ENCODE assay signal across 15 mouse cellular contexts in the genomic region with DNA sequence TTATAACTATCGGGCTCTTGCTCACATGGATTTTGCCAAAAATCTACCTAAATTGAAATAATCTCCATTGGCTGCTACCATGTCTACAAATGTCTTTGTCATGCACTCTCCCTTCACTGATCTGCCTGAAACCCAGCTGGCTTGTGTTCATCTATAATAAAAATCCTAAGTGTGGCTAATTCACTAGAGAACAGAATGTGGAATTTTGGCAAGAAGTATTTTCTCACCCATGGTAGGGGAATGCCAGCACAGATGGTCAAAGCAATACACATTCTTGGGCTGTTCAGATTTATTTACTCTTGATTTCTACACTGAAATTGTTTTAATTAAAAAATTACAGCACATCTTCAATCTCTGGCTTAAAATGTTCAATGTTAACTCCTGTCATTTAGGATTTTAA.
A peak's percentile ranks its signal among the peaks of the same experiment; 100 is the strongest.
DNase-seq lines count a peak whose midpoint lies in the region; ATAC-seq lines count a peak whose summit lies in the region.
"Had no signal": no experiment of that assay in that cellular context is flagged by ENCODE, and none has a peak within 500 bp of the region (broad histone marks: within the 10 kb centered on the region; RNA-seq: fewer than 3 reads in every experiment).

No protein-coding gene starts in this region.

- no peak overlapping the region for H3K9ac ChIP-seq in neural tube, embryonic 14.5 days (replicated peaks; ENCODE audit: low read depth, low read length)
- H3K9ac ChIP-seq in forebrain, embryonic 16.5 days (replicated peaks; ENCODE audit: low read depth, low read length): no peak overlapping the region
- H3K9ac ChIP-seq: hindbrain, embryonic 13.5 days; limb, embryonic 13.5 days; liver, embryonic 14.5 days had no signal

- H3K27ac ChIP-seq in neural tube, embryonic 14.5 days (ENCODE audit: low read depth, low read length): no peak overlapping the region
- no peak overlapping the region; the same call in 1 of the 2 replicates for H3K27ac ChIP-seq in forebrain, embryonic 16.5 days (ENCODE audit: low read length)
- H3K27ac ChIP-seq: hindbrain, embryonic 13.5 days; limb, embryonic 13.5 days; liver, embryonic 14.5 days had no signal

- H3K4me3 ChIP-seq in neural tube, embryonic 14.5 days (ENCODE audit: low read depth, low read length): no peak overlapping the region
- no peak overlapping the region for H3K4me3 ChIP-seq in forebrain, embryonic 16.5 days (replicated peaks; ENCODE audit: low read length)
- H3K4me3 ChIP-seq: hindbrain, embryonic 13.5 days; limb, embryonic 13.5 days had no signal

- ATAC-seq in neural tube, embryonic 14.5 days (ENCODE audit: low read depth): peak; percentile 63; the same call in 1 of the 2 replicates
- ATAC-seq in forebrain, embryonic 16.5 days: peak; percentile 87
- ATAC-seq: intestine, postnatal 0 days had no signal

- no peaks in the 10 kb centered on the region for H3K4me1 ChIP-seq in neural tube, embryonic 14.5 days (ENCODE audit: control insufficient read depth, insufficient read depth, low read length)
- no peaks in the 10 kb centered on the region for H3K4me1 ChIP-seq in forebrain, embryonic 16.5 days (replicated peaks; ENCODE audit: control insufficient read depth, insufficient read depth, low read length)
- H3K4me1 ChIP-seq: hindbrain, embryonic 13.5 days; limb, embryonic 13.5 days had no signal

- peak; percentile 2 to 31 for DNase-seq in frontal cortex, postnatal 36 days (ENCODE audit: low spot score in 2 of 2)
- DNase-seq in frontal cortex, postnatal 10 days (ENCODE audit: low spot score in 2 of 2): no peak
- no peak for DNase-seq in neural tube, embryonic 10.5 days (ENCODE audit: extremely low spot score, low spot score)
- DNase-seq in layer of hippocampus, adult 9-11 months: peak; percentile 48
- DNase-seq in adrenal gland, postnatal 4 days (ENCODE audit: low spot score in 2 of 2): no peak
- DNase-seq: cerebellum, adult 11-12 months; gastrocnemius, postnatal 25 days; midbrain, embryonic 14.5 days; thymus, postnatal 36 days had no signal

- H3K4me2 ChIP-seq in neural tube, embryonic 14.5 days (ENCODE audit: low read depth, low read length): no peak overlapping the region
- H3K4me2 ChIP-seq in forebrain, embryonic 16.5 days (ENCODE audit: low read length): no peak overlapping the region
- H3K4me2 ChIP-seq: hindbrain, embryonic 13.5 days; limb, embryonic 13.5 days had no signal

- no peaks in the 10 kb centered on the region for H3K9me3 ChIP-seq in neural tube, embryonic 14.5 days (ENCODE audit: control insufficient read depth, low read length)
- no peaks in the 10 kb centered on the region for H3K9me3 ChIP-seq in forebrain, embryonic 16.5 days (ENCODE audit: control insufficient read depth, low read length)
- H3K9me3 ChIP-seq: hindbrain, embryonic 13.5 days; limb, embryonic 13.5 days had no signal

- no peaks in the 10 kb centered on the region for H3K27me3 ChIP-seq in neural tube, embryonic 14.5 days (ENCODE audit: control insufficient read depth, insufficient read depth, low read length)
- no peaks in the 10 kb centered on the region for H3K27me3 ChIP-seq in forebrain, embryonic 16.5 days (replicated peaks; ENCODE audit: control insufficient read depth, insufficient read depth, low read length)
- H3K27me3 ChIP-seq: hindbrain, embryonic 13.5 days; limb, embryonic 13.5 days had no signal

- H3K36me3 ChIP-seq in neural tube, embryonic 14.5 days (ENCODE audit: control insufficient read depth, insufficient read depth, low read length): no peaks in the 10 kb centered on the region
- no peaks in the 10 kb centered on the region for H3K36me3 ChIP-seq in forebrain, embryonic 16.5 days (ENCODE audit: control insufficient read depth, insufficient read depth)
- H3K36me3 ChIP-seq: hindbrain, embryonic 13.5 days; limb, embryonic 13.5 days had no signal

- 98% methylated on average over 1 of the region's 1 CpGs for WGBS in neural tube, embryonic 14.5 days
- WGBS in forebrain, embryonic 16.5 days: 57% methylated on average over 1 of the region's 1 CpGs

Comparison
In these comparisons a context has a peak if more than half of its experiments do, and no peak if none do; other contexts are left out.
1. DNase-seq: peak in frontal cortex, postnatal 36 days (2 of 2) and layer of hippocampus, adult 9-11 months (single experiment); none in frontal cortex, postnatal 10 days (0 of 2), neural tube, embryonic 10.5 days (single experiment) and adrenal gland, postnatal 4 days (0 of 2).